Mouse (Mus musculus) midbrain, embryonic 14.5 days (tissue): Measurements from ENCODE around the gene Kcnj14. TPM values are rescaled to one million over a fixed set of nuclear protein-coding genes. Genes with fewer than 3 reads are reported as not detected.

Experiments used
- ATAC-seq: fragments of 200-750 bp; cut with Nextera tagmentation; 2 replicates; pipeline ENCODE4 v1.8.0; 2017; ENCODE audit warnings: moderate number of reproducible peaks, moderate library complexity; ENCODE audit not compliant: low FRiP score, low TSS enrichment
- DNase-seq: peaks from one replicate; pipeline ENCODE4 v3.0.0-alpha.2; 2015
- H3K27ac ChIP-seq: fragments of 300-500 bp; sonication (generic); replicated peaks from 2 replicates; pipeline ENCODE4 v1.5.1; 2014; ENCODE audit warnings: mild to moderate bottlenecking, low read depth, low read length, moderate library complexity
- H3K27me3 ChIP-seq: fragments of 300-500 bp; sonication (generic); 2 replicates; pipeline ENCODE4 v1.6.1; 2014; ENCODE audit warnings: low read length, control low read depth, mixed read lengths; ENCODE audit not compliant: control insufficient read depth, insufficient read depth
- H3K36me3 ChIP-seq: fragments of 300-500 bp; sonication (generic); 2 replicates; pipeline ENCODE4 v1.6.1; 2014; ENCODE audit warnings: low read length, control low read depth; ENCODE audit not compliant: control insufficient read depth, insufficient read depth
- H3K4me1 ChIP-seq: fragments of 300-500 bp; sonication (generic); 2 replicates; pipeline ENCODE4 v1.6.1; 2014; ENCODE audit warnings: mild to moderate bottlenecking, antibody characterized with exemption, low read length, control low read depth; ENCODE audit not compliant: control insufficient read depth, insufficient read depth
- H3K4me2 ChIP-seq: fragments of 300-500 bp; sonication (generic); 2 replicates; pipeline ENCODE4 v1.6.1; 2014; ENCODE audit warnings: mild to moderate bottlenecking, low read length, moderate library complexity
- H3K4me3 ChIP-seq: fragments of 300-500 bp; sonication (generic); replicated peaks from 2 replicates; pipeline ENCODE4 v1.5.1; 2014; ENCODE audit warnings: low read depth, low read length
- H3K9ac ChIP-seq: fragments of 300-500 bp; sonication (generic); replicated peaks from 2 replicates; pipeline ENCODE4 v1.6.1; 2014; ENCODE audit warnings: mild to moderate bottlenecking, low read length, moderate library complexity
- H3K9me3 ChIP-seq: fragments of 300-500 bp; sonication (generic); 2 replicates; pipeline ENCODE4 v1.6.1; 2016; ENCODE audit warnings: low read length, control low read depth, mixed read lengths; ENCODE audit not compliant: control insufficient read depth
- WGBS: fragments of 180-500 bp; shearing (Covaris S2); extraction: QIAGEN DNeasy Blood & Tissue Kit; methylation state at CpG from one replicate; pipeline ENCODE4 v1.1.7; 2014; 5-methylcytosine and 5-hydroxymethylcytosine counted together
- polyA plus RNA-seq: library from polyadenylated mRNA; unstranded; fragments of >200 nt; fragmentation: Nextera tagmentation; extraction: Ambion mirVana; gene quantifications from 2 replicates; pipeline ENCODE4 v1.2.1, GENCODE M21; 2014

Gene Kcnj14
- polyA plus RNA-seq, 1 experiment from 2014 or later, result 0.63 TPM

DNA sequence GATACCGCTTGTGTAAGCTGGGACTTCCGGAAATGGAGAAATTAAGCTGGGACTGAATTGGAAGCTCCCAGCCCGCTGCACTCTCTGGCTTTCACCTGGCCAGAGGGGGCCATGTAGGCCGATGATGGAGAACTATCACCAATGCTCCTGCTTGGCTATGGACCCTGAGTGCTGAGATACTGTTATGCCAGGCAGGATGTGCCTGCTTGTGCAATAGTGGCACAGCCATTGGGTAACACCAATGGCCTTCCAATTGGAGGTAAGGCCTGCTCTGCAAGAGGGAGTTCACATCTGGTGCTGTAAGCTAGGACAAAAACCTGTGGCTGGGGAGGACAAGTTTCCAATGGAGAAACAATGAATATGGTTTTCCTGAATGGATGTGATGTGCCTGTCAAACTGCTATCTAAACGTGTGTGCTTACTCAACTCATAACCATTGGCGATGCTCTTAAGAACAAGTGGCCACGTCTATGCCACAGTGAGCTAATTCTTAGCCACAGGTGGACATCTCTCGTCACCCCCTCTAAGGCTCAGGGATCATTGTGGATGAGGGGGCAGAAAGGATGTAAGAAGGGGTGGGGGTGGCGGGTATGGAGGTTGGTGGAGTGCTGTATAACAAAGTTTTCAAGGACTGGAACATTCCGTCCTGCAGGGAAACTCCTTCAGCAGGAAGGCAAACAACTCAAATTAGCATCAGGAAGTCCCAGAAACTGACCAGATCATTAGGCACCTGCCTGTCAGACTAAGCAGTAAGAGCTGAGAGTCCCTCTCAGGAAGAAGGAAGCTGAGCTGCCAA lies 18.6 kb upstream of the Kcnj14 start:
- WGBS, result 89% methylated on average over 10 of the region's 10 CpGs
- no peaks in the 10 kb centered on the region for H3K4me1 ChIP-seq
- ATAC-seq (no peak), DNase-seq (no peak)
- H3K27ac ChIP-seq, result no peak overlapping the region
- H3K4me3 ChIP-seq, result no peak overlapping the region
- no peaks in the 10 kb centered on the region for H3K9me3 ChIP-seq
- no peak overlapping the region for H3K9ac ChIP-seq
- H3K4me2 ChIP-seq, result no peak overlapping the region
- H3K36me3 ChIP-seq, result no peaks in the 10 kb centered on the region
- no peaks in the 10 kb centered on the region for H3K27me3 ChIP-seq

DNA sequence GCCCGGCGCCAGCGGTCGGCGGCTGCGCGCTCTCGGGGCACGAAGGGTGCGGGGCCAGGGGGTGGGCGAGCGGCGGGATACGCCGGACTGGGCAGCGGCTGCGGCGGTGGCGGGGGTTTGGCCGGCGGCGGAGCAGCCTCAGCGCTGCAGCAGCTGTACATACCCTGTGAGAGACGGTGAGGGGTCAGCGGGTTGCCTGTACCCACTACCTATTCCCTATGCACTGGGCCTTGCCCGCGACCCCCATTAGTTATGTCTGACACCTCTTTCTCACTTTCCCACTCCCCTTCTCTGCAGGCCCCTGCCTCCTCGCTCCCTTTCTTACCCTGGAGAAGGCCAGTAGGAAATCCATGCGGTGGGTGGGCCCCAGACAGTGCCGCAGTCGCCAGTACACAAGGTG lies 9.3 kb upstream of the Kcnj14 start:
- peaks cover 46% of the 10 kb centered on the region for H3K27me3 ChIP-seq
- peak overlapping the region; percentile 27 for H3K4me3 ChIP-seq
- no peak overlapping the region for H3K27ac ChIP-seq
- H3K4me2 ChIP-seq, result peak overlapping the region; percentile 42
- peaks cover 11% of the 10 kb centered on the region for H3K4me1 ChIP-seq
- H3K9ac ChIP-seq, result peak overlapping the region; percentile 23; the same call in 1 of the 2 replicates
- no peak for ATAC-seq
- no peaks in the 10 kb centered on the region for H3K9me3 ChIP-seq
- 0 out of 2 replicates have a peak, but pooled peaks cover 1% of the 10 kb centered on the region for H3K36me3 ChIP-seq
- no peak for DNase-seq
- whole genome bisulfite sequencing, result 3% methylated on average over 26 of the region's 31 CpGs

DNA sequence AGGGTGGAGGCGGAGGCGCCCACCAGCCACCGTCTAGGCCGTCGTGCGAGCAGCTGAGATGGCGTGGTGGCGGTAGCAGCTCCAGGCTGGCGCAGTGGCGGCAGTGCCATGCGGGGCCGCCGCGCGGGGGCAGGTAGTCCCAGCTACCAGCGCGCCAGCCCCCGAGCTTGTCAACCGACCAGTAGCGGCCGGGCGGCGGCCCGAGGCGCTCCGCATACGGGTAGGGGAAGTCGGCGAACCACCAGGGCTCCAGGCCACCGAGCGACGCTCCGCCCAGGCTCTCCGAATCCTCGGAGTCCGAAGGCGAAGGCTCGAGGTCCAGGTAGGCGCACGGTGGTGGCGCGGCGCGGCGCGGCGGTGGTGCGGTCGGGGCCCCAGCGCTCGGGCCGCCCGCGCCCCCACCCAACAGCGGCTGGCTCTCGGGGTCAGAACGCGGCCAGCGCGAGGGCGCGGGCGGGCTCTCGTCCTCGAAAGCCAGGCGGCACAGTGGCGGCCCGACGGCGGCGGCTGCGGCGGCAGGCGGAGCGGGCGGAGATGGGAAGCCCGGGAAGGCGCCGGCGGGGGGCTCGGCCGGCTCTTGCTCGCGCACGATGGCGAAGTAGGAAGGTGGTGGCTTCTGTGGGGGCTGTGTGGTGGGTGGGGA lies 8.7 kb upstream of the Kcnj14 start:
- peak overlapping the region; percentile 23; the same call in 1 of the 2 replicates for H3K9ac ChIP-seq
- ATAC-seq (no peak), DNase-seq (peak; percentile 33)
- peaks cover 46% of the 10 kb centered on the region for H3K27me3 ChIP-seq
- WGBS, result 1% methylated on average over 79 of the region's 86 CpGs
- H3K27ac ChIP-seq, result no peak overlapping the region
- peaks cover 11% of the 10 kb centered on the region for H3K4me1 ChIP-seq
- peak overlapping the region; percentile 27 for H3K4me3 ChIP-seq
- H3K4me2 ChIP-seq, result peak overlapping the region; percentile 42
- peaks cover 8% of the 10 kb centered on the region; the same call in 1 of the 2 replicates for H3K36me3 ChIP-seq
- H3K9me3 ChIP-seq, result no peaks in the 10 kb centered on the region

DNA sequence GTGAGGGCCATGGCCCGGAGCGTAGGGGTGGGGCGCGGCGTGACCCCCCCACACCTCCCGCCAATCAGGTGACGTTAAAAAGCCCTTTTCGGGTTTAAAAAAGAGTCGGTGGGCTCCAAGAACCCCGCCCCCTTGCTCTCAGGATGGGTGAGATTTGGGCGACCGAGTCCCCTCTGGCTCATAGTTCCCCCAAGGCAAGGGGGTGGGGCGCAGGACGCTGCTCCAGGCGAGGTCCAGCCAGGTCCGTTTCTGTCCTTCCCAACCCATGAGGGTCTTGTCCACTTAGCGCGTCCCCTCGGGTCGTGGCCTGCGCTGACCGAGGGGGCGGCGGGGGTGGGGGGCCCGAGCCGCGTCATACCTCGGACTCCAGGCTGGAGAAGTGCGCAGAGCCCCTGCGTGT lies 7.8 kb upstream of the Kcnj14 start:
- Histone ChIP-seq H3K9me3 (no peaks in the 10 kb centered on the region), H3K4me1 (peaks cover 11% of the 10 kb centered on the region), H3K27me3 (peaks cover 46% of the 10 kb centered on the region), H3K27ac (no peak overlapping the region), H3K9ac (0 out of 2 replicates have a peak overlapping the region, but pooled peaks have one; percentile 23), H3K36me3 (peaks cover 16% of the 10 kb centered on the region), H3K4me3 (peak overlapping the region; percentile 27; the same call in 1 of the 2 replicates), H3K4me2 (peak overlapping the region; percentile 42)
- no peak for ATAC-seq
- no peak for DNase-seq
- WGBS, result 10% methylated on average over 29 of the region's 30 CpGs

DNA sequence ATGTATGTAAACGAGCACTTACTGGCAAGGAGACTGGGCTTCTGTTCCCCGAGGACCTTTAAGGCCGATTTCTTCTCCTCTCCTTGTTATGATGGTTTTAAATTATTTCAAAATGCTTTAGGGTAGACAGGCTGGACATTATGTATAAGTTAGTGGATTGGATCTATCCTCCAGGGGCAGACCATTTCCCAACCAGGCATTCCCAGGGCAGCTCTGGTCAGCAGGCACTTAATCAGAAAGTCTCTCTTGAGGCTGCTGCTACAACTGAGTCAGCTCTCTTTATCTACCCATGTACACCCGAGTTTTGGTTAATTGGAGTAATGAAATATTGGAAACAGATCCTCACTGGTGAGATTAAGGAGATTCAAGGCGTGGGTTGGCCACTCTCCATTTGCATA lies 6.5 kb upstream of the Kcnj14 start:
- H3K9ac ChIP-seq, result no peak overlapping the region
- ATAC-seq, result peak; percentile 41
- H3K27me3 ChIP-seq, result peaks cover 46% of the 10 kb centered on the region
- peak overlapping the region; percentile 71 for H3K27ac ChIP-seq
- WGBS, result 14% methylated on average over 5 of the region's 5 CpGs
- H3K4me2 ChIP-seq, result peak overlapping the region; percentile 76
- H3K4me3 ChIP-seq, result peak overlapping the region; percentile 59
- DNase-seq, result no peak
- H3K9me3 ChIP-seq, result no peaks in the 10 kb centered on the region
- peaks cover 29% of the 10 kb centered on the region for H3K36me3 ChIP-seq
- peaks cover 11% of the 10 kb centered on the region for H3K4me1 ChIP-seq

DNA sequence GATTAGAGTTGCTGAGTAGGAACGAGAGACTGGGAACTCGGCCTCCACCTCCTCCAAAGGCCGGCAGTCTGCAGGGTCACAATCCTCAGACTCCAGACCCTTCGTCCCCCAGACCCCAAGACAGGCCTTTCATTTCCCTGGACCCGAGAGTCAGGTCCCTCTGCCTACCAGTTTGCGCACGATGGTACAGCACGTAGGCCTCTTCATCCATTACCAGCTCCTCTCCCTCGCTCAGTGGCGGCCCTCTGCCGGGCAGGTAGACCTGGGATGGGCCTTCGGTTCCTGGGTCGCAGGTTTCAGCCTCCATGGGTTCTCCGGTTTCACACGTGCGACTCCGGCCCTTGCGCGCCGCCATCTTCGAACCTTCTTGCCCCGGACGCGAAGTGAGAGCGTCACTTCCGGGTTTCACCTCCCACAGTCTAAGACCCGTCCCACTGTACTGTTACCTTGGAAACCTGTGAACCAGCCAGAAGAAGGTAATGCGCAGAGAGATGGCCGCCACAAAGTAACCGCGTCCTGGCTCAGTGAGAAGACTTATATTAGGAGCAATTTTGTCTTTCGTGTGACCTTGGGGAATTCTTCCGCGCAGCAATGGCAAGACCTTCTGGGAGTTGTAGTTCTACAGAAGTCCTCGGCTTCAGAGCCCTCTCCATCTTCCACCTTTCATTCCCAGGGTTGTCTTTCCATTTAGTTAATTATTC lies 6.0 kb upstream of the Kcnj14 start, which contains the start of gene Grwd1:
Gene Grwd1 (minus strand): TSS at position 518 of the 701 bp plus-strand sequence.
- Histone ChIP-seq H3K4me1 (peaks cover 11% of the 10 kb centered on the region), H3K36me3 (peaks cover 35% of the 10 kb centered on the region), H3K27ac (peak within 1 kb of the TSS; percentile 71), H3K9me3 (no peaks in the 10 kb centered on the region), H3K4me2 (peak within 1 kb of the TSS; percentile 76), H3K4me3 (peak within 1 kb of the TSS; percentile 59), H3K27me3 (peaks cover 40% of the 10 kb centered on the region), H3K9ac (peak within 1 kb of the TSS; percentile 51)
- ATAC-seq (peak; percentile 89), DNase-seq (peak; percentile 96)
- WGBS, result under 1% methylated on average over 35 of the region's 35 CpGs

DNA sequence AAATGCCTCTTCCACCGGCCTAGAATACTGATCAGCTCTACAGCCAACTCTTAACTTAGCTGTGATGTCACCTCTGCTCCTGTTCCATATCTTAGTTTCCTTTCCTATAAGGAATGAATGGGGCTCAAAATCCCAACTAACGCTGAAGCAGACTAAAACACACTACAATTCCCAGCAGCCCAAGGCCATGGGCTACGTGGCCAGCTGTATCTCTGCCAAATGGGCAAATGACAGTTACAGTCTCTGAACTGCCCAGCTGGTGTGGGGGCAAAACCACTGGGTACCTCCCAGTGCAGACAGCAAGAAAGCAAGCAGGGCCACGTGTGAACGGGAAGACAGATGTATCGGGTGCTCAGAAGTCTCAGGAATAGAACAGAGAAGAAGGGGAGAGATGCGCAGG lies 2.0 kb upstream of the Kcnj14 start:
- Histone ChIP-seq H3K27me3 (peaks cover under 1% of the 10 kb centered on the region; the same call in 1 of the 2 replicates), H3K4me2 (no peak overlapping the region), H3K9me3 (no peaks in the 10 kb centered on the region), H3K4me3 (no peak overlapping the region), H3K9ac (no peak overlapping the region), H3K27ac (no peak overlapping the region), H3K4me1 (peaks cover 11% of the 10 kb centered on the region), H3K36me3 (peaks cover 58% of the 10 kb centered on the region)
- ATAC-seq, result no peak
- 91% methylated on average over 7 of the region's 7 CpGs for WGBS
- DNase-seq, result no peak

DNA sequence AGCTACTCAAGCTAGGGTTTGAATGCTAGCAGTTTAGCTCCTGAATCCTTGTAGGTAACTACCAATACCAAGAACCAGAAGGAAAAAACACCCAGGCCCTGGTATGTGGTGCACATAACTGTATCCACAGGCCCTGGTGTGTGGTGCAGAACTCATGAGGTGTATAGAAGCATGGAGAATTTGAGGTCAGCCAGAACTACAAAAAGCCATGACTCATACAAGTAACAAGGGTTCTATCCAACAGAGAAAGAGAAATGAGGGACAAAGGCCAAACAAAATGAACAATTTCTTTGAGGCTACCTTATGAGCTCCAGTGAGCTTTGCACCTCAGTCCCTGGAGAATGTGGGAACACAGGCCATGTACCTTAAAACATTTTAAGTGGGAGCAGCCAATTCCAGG lies 3.7 kb downstream of the Kcnj14 start:
- Histone ChIP-seq H3K9ac (no peak overlapping the region), H3K36me3 (peaks cover 27% of the 10 kb centered on the region), H3K4me1 (peaks cover 3% of the 10 kb centered on the region), H3K27ac (no peak overlapping the region), H3K27me3 (peaks cover 7% of the 10 kb centered on the region; the same call in 1 of the 2 replicates), H3K4me3 (no peak overlapping the region), H3K4me2 (no peak overlapping the region), H3K9me3 (no peaks in the 10 kb centered on the region)
- no peak for ATAC-seq
- no peak for DNase-seq
